Mouse (Mus musculus): ENCODE measurements around the gene Nacad.

- TF ChIP-seq CTCF (IDR thresholded peaks at IDR 0.05; ENCODE audit: extremely low read depth, insufficient read depth, low read length) (no peak), POLR2A (IDR thresholded peaks at IDR 0.05; ENCODE audit: extremely low read depth, insufficient read depth, low read length) (no peak)
These were observed 14.7 kb downstream of the Nacad start for GRCm38 (mm10) chr11:6590933-6591675.
